Mouse (Mus musculus): ENCODE measurements around the gene Mfsd11. TPM values are rescaled to one million over a fixed set of nuclear protein-coding genes. Genes with fewer than 3 reads are reported as not detected.

Mfsd11 gene
- 21.5 and 26.5 TPM in 2 replicates for total RNA-seq (2012; rRNA removed)

GRCm38 (mm10) chr11:116852291-116852890, at the start of gene Mfsd11:
Mfsd11 (plus strand) TSS chr11:116852440.
- Histone ChIP-seq H3K9ac (ENCODE audit: insufficient read depth, low read depth, low read length, poor library complexity, severe bottlenecking) (peak within 1 kb of the TSS; percentile 100), H3K4me3 (ENCODE audit: insufficient read depth in 1 of 2, low read depth in 1 of 2, low read length in 2 of 2, poor library complexity in 1 of 2, severe bottlenecking in 1 of 2) (peak within 1 kb of the TSS; percentile 81 to 94), H3K4me1 (ENCODE audit: control insufficient read depth in 2 of 2, insufficient read depth in 2 of 2, low read length in 2 of 2, poor library complexity in 1 of 2) (no peaks in the 10 kb centered on the region), H3K36me3 (ENCODE audit: control insufficient read depth, insufficient read depth, low read length, poor library complexity, severe bottlenecking) (peaks cover 27% of the 10 kb centered on the region), H3K27ac (ENCODE audit: insufficient read depth, low read depth, low read length, poor library complexity, severe bottlenecking) (peak within 1 kb of the TSS; percentile 100), H3K9me3 (ENCODE audit: control insufficient read depth, insufficient read depth, low read depth, low read length) (no peaks in the 10 kb centered on the region)
- no peak for DNase-seq (ENCODE audit: low read depth, low spot score)
- no peak for TF ChIP-seq MAFK (IDR thresholded peaks at IDR 0.05; ENCODE audit: insufficient read depth, low read depth, low read length)
- TF ChIP-seq ZC3H11A (IDR thresholded peaks at IDR 0.05; ENCODE audit: borderline replicate concordance, low read depth, low read length): no peak
- no peak for TF ChIP-seq CHD2 (IDR thresholded peaks at IDR 0.05; ENCODE audit: low read depth, low read length)
- no peak for TF ChIP-seq ZNF384 (IDR thresholded peaks at IDR 0.05; ENCODE audit: low read depth, low read length)
- no peak for TF ChIP-seq HCFC1 (IDR thresholded peaks at IDR 0.05; ENCODE audit: borderline replicate concordance, insufficient read depth, low read length)
- in situ Hi-C loops (cut with MboI; ENCODE audit: low sequenced_read_pairs in 2 of 2, unreplicated experiment in 2 of 2): no loop called here

- H3K4me1 ChIP-seq (ENCODE audit: control insufficient read depth in 2 of 2, insufficient read depth in 2 of 2, low read length in 2 of 2, poor library complexity in 1 of 2): peaks cover 0 to 2% of the 10 kb centered on the region in 2 experiments; a peak in 1 of 4 replicates
- no peak overlapping the region for H3K9ac ChIP-seq (ENCODE audit: insufficient read depth, low read depth, low read length, poor library complexity, severe bottlenecking)
- TF ChIP-seq ZC3H11A (IDR thresholded peaks at IDR 0.05; ENCODE audit: borderline replicate concordance, low read depth, low read length): no peak
- no peak for TF ChIP-seq MAFK (IDR thresholded peaks at IDR 0.05; ENCODE audit: insufficient read depth, low read depth, low read length)
- TF ChIP-seq ZNF384 (IDR thresholded peaks at IDR 0.05; ENCODE audit: low read depth, low read length): no peak
- TF ChIP-seq CHD2 (IDR thresholded peaks at IDR 0.05; ENCODE audit: low read depth, low read length): no peak
- TF ChIP-seq HCFC1 (IDR thresholded peaks at IDR 0.05; ENCODE audit: borderline replicate concordance, insufficient read depth, low read length): no peak
- DNase-seq (ENCODE audit: low read depth, low spot score): no peak
- no peak overlapping the region for H3K4me3 ChIP-seq (ENCODE audit: insufficient read depth in 1 of 2, low read depth in 1 of 2, low read length in 2 of 2, poor library complexity in 1 of 2, severe bottlenecking in 1 of 2)
- in situ Hi-C loops (cut with MboI; ENCODE audit: low sequenced_read_pairs in 2 of 2, unreplicated experiment in 2 of 2): loop anchor here in 1 of 2 experiments (25.0 kb wide), 1 partner anchor 165 kb away; the partner anchor contains the start of gene Rhbdf2
- no peaks in the 10 kb centered on the region for H3K36me3 ChIP-seq (ENCODE audit: control insufficient read depth, insufficient read depth, low read length, poor library complexity, severe bottlenecking)
- no peaks in the 10 kb centered on the region for H3K9me3 ChIP-seq (ENCODE audit: control insufficient read depth, insufficient read depth, low read depth, low read length)
- no peak overlapping the region for H3K27ac ChIP-seq (ENCODE audit: insufficient read depth, low read depth, low read length, poor library complexity, severe bottlenecking)
These were observed 49.5 kb upstream of the Mfsd11 start for GRCm38 (mm10) chr11:116802709-116803108.

- in situ Hi-C loops (cut with MboI; ENCODE audit: low sequenced_read_pairs in 2 of 2, unreplicated experiment in 2 of 2): loop anchor here in 1 of 2 experiments (25.0 kb wide), 1 partner anchor 169 kb away; the partner anchor contains the start of gene Rhbdf2
- H3K4me1 ChIP-seq (ENCODE audit: control insufficient read depth in 2 of 2, insufficient read depth in 2 of 2, low read length in 2 of 2, poor library complexity in 1 of 2): peaks cover 0 to 10% of the 10 kb centered on the region in 2 experiments; a peak in 2 of 4 replicates
- H3K9me3 ChIP-seq (ENCODE audit: control insufficient read depth, insufficient read depth, low read depth, low read length): no peaks in the 10 kb centered on the region
- no peak overlapping the region for H3K27ac ChIP-seq (ENCODE audit: insufficient read depth, low read depth, low read length, poor library complexity, severe bottlenecking)
- TF ChIP-seq MAFK (IDR thresholded peaks at IDR 0.05; ENCODE audit: insufficient read depth, low read depth, low read length) (no peak), ZC3H11A (IDR thresholded peaks at IDR 0.05; ENCODE audit: borderline replicate concordance, low read depth, low read length) (no peak), HCFC1 (IDR thresholded peaks at IDR 0.05; ENCODE audit: borderline replicate concordance, insufficient read depth, low read length) (no peak), ZNF384 (IDR thresholded peaks at IDR 0.05; ENCODE audit: low read depth, low read length) (no peak), CHD2 (IDR thresholded peaks at IDR 0.05; ENCODE audit: low read depth, low read length) (no peak)
- DNase-seq (ENCODE audit: low read depth, low spot score): no peak
- no peaks in the 10 kb centered on the region for H3K36me3 ChIP-seq (ENCODE audit: control insufficient read depth, insufficient read depth, low read length, poor library complexity, severe bottlenecking)
- H3K4me3 ChIP-seq (ENCODE audit: insufficient read depth in 1 of 2, low read depth in 1 of 2, low read length in 2 of 2, poor library complexity in 1 of 2, severe bottlenecking in 1 of 2): no peak overlapping the region
- no peak overlapping the region for H3K9ac ChIP-seq (ENCODE audit: insufficient read depth, low read depth, low read length, poor library complexity, severe bottlenecking)
These were observed 45.8 kb upstream of the Mfsd11 start for GRCm38 (mm10) chr11:116806136-116807071.

GRCm38 (mm10) chr11:116807116-116807515, 45.1 kb upstream of the Mfsd11 start:
- Histone ChIP-seq H3K27ac (ENCODE audit: insufficient read depth, low read depth, low read length, poor library complexity, severe bottlenecking) (no peak overlapping the region), H3K9me3 (ENCODE audit: control insufficient read depth, insufficient read depth, low read depth, low read length) (no peaks in the 10 kb centered on the region), H3K9ac (ENCODE audit: insufficient read depth, low read depth, low read length, poor library complexity, severe bottlenecking) (no peak overlapping the region), H3K4me3 (ENCODE audit: insufficient read depth in 1 of 2, low read depth in 1 of 2, low read length in 2 of 2, poor library complexity in 1 of 2, severe bottlenecking in 1 of 2) (no peak overlapping the region), H3K4me1 (ENCODE audit: control insufficient read depth in 2 of 2, insufficient read depth in 2 of 2, low read length in 2 of 2, poor library complexity in 1 of 2) (peaks cover 0 to 10% of the 10 kb centered on the region in 2 experiments; a peak in 2 of 4 replicates), H3K36me3 (ENCODE audit: control insufficient read depth, insufficient read depth, low read length, poor library complexity, severe bottlenecking) (no peaks in the 10 kb centered on the region)
- no peak for DNase-seq (ENCODE audit: low read depth, low spot score)
- TF ChIP-seq HCFC1 (IDR thresholded peaks at IDR 0.05; ENCODE audit: borderline replicate concordance, insufficient read depth, low read length): no peak
- 0 out of 2 replicates have a peak, but pooled peaks have one; percentile 36 for TF ChIP-seq ZNF384 (IDR thresholded peaks at IDR 0.05; ENCODE audit: low read depth, low read length)
- in situ Hi-C loops (cut with MboI; ENCODE audit: low sequenced_read_pairs in 2 of 2, unreplicated experiment in 2 of 2): loop anchor here in 1 of 2 experiments (25.0 kb wide), 1 partner anchor 170 kb away; the partner anchor contains the start of gene Rhbdf2
